Mouse (Mus musculus) cortical plate, adult 2 months (tissue): Measurements from ENCODE around the gene Tmem252.

Source experiments
- CTCF ChIP-seq: fragments of 200-500 bp; IDR thresholded peaks from 2 replicates; pipeline ENCODE4 v1.5.1; 2011; ENCODE audit warnings: mild to moderate bottlenecking, control low read depth, low read length; ENCODE audit not compliant: insufficient read depth; ENCODE audit errors: extremely low read depth
- POLR2A ChIP-seq: fragments of 200-500 bp; IDR thresholded peaks from 2 replicates; pipeline ENCODE4 v1.6.1; 2011; ENCODE audit warnings: mild to moderate bottlenecking, low read length, control low read depth; ENCODE audit not compliant: insufficient read depth; ENCODE audit errors: extremely low read depth

GRCm38 (mm10) chr19:24634602-24635001 lies 39.2 kb upstream of the Tmem252 start:
- TF ChIP-seq CTCF (peak; percentile 98), POLR2A (no peak)
